Mouse (Mus musculus) cerebellum, postnatal 4 days (tissue): ENCODE measurements around the gene Tex14.
"Not testable (repeated sequence)": the region's sequence is repeated elsewhere in the genome, so short reads cannot be mapped to it uniquely, and the experiment has no call there.

Experiments used
- DNase-seq, 2 experiments: peaks; one replicate each; pipeline ENCODE4 v3.0.0; 2022; ENCODE audit warnings: low spot score in 2 of 2, mixed read lengths in 1 of 2

The Tex14 gene

GRCm38 (mm10) chr11:87471699-87471997 lies 66.8 kb downstream of the Tex14 start:
- not testable (repeated sequence) for DNase-seq

- not testable (repeated sequence) for DNase-seq
Measured at GRCm38 (mm10) chr11:87472058-87472457, 67.2 kb downstream of the Tex14 start.

GRCm38 (mm10) chr11:87479172-87479571 lies 74.3 kb downstream of the Tex14 start:
- not testable (repeated sequence) for DNase-seq

GRCm38 (mm10) chr11:87483796-87484326 lies 79.0 kb downstream of the Tex14 start:
- DNase-seq, result no peak

GRCm38 (mm10) chr11:87488948-87489347 lies 84.1 kb downstream of the Tex14 start:
- DNase-seq, result no peak

GRCm38 (mm10) chr11:87504690-87505214 lies 99.9 kb downstream of the Tex14 start:
- no peak for DNase-seq

- DNase-seq, result no peak
Measured at GRCm38 (mm10) chr11:87506502-87506901, 101.6 kb downstream of the Tex14 start.

- DNase-seq, result no peak
Measured at GRCm38 (mm10) chr11:87507043-87507442, 102.2 kb downstream of the Tex14 start.

- DNase-seq, result peak in 1 of 2 experiments; percentile 16
Measured at GRCm38 (mm10) chr11:87519260-87519659, 114.4 kb downstream of the Tex14 start.

GRCm38 (mm10) chr11:87523466-87523865 lies 118.6 kb downstream of the Tex14 start:
- no peak for DNase-seq

GRCm38 (mm10) chr11:87523967-87524366 lies 119.1 kb downstream of the Tex14 start:
- no peak for DNase-seq

- DNase-seq, result no peak
Measured at GRCm38 (mm10) chr11:87524780-87525179, 119.9 kb downstream of the Tex14 start.

GRCm38 (mm10) chr11:87527364-87527763 lies 122.5 kb downstream of the Tex14 start:
- no peak for DNase-seq

- no peak for DNase-seq
Measured at GRCm38 (mm10) chr11:87527990-87528389, 123.1 kb downstream of the Tex14 start.

GRCm38 (mm10) chr11:87531695-87532094 lies 126.8 kb downstream of the Tex14 start:
- no peak for DNase-seq

GRCm38 (mm10) chr11:87542285-87542684 lies 137.4 kb downstream of the Tex14 start:
- no peak for DNase-seq

GRCm38 (mm10) chr11:87542906-87543305 lies 138.0 kb downstream of the Tex14 start:
- DNase-seq, result peak in 1 of 2 experiments; percentile 56

- DNase-seq, result no peak
Measured at GRCm38 (mm10) chr11:87553342-87553741, 148.5 kb downstream of the Tex14 start.

GRCm38 (mm10) chr11:87554386-87554785 lies 149.5 kb downstream of the Tex14 start:
- DNase-seq, result no peak

- DNase-seq, result no peak
Measured at GRCm38 (mm10) chr11:87555106-87555703, 150.3 kb downstream of the Tex14 start.

- DNase-seq, result no peak
Measured at GRCm38 (mm10) chr11:87561208-87561607, 156.3 kb downstream of the Tex14 start.

- no peak for DNase-seq
Measured at GRCm38 (mm10) chr11:87566501-87566900, 161.6 kb downstream of the Tex14 start, which contains the start of gene Gm11492. Gm11492 (plus strand) TSS chr11:87566653.

- DNase-seq, result no peak
Measured at GRCm38 (mm10) chr11:87568255-87568953, 163.5 kb downstream of the Tex14 start, which contains the start of gene Sept4. Sept4 (plus strand) TSS chr11:87568903.
